9 mouse cellular contexts compared by ENCODE assay signal in genomic region chr2:168016951-168017391, GRCm38 (mm10). TPM values are rescaled to one million over a fixed set of nuclear protein-coding genes. Genes with fewer than 3 reads are reported as not detected.
DNase-seq lines count a peak whose midpoint lies in the region; ATAC-seq and TF ChIP-seq lines count a peak whose summit lies in the region.
"Had no signal": no experiment of that assay in that cellular context is flagged by ENCODE, and none has a peak within 500 bp of the region (broad histone marks: within the 10 kb centered on the region; RNA-seq: fewer than 3 reads in every experiment).

No protein-coding gene starts in this region.

- intact Hi-C loops in heart, postnatal 10 days (cut with DNase I) = loop anchor here (5.0 kb wide), 1 partner anchor 65 kb away; the partner anchor contains the start of gene Pard6b

- peak; percentile 68 for DNase-seq in forebrain, embryonic 10.5 days (ENCODE audit: extremely low spot score, low spot score)
- DNase-seq in T-cell, adult 2 months (ENCODE audit: low spot score) = peak; percentile 54
- peak; percentile 55 to 77 for DNase-seq in cerebellum, postnatal 4 days (ENCODE audit: low spot score in 2 of 2)
- peak; percentile 81 to 89 for DNase-seq in heart, postnatal 10 days
- peak; percentile 27 to 82 for DNase-seq in layer of hippocampus, adult 2 months (ENCODE audit: low spot score in 2 of 2)
- DNase-seq in lung, postnatal 36 days = peak; percentile 93
- peak; percentile 70 to 85 for DNase-seq in spleen, postnatal 10 days (ENCODE audit: low spot score in 2 of 2)

- peaks cover 11% of the 10 kb centered on the region for H3K4me1 ChIP-seq in forebrain, embryonic 10.5 days
- no peaks in the 10 kb centered on the region for H3K4me1 ChIP-seq in forebrain, embryonic 12.5 days

- peak; percentile 83 for TF ChIP-seq CTCF in layer of hippocampus, adult 2 months (conservative IDR thresholded peaks at IDR 0.05)

- H3K27me3 ChIP-seq in forebrain, embryonic 10.5 days (ENCODE audit: poor library complexity, severe bottlenecking) = no peaks in the 10 kb centered on the region
- H3K27me3 ChIP-seq in forebrain, embryonic 12.5 days = no peaks in the 10 kb centered on the region
- H3K27me3 ChIP-seq: megakaryocyte, embryonic 14.5 days had no signal

- no peaks in the 10 kb centered on the region for H3K36me3 ChIP-seq in forebrain, embryonic 10.5 days (replicated peaks)
- H3K36me3 ChIP-seq in forebrain, embryonic 12.5 days (replicated peaks) = no peaks in the 10 kb centered on the region

- ATAC-seq in forebrain, embryonic 12.5 days (ENCODE audit: low FRiP score) = no peak

- no peak overlapping the region for H3K4me2 ChIP-seq in forebrain, embryonic 12.5 days

- H3K27ac ChIP-seq in forebrain, embryonic 10.5 days = no peak overlapping the region
- no peak overlapping the region for H3K27ac ChIP-seq in forebrain, embryonic 12.5 days
- no peak overlapping the region for H3K27ac ChIP-seq in layer of hippocampus, adult 2 months

- 43% methylated on average over 5 of the region's 5 CpGs for WGBS in forebrain, embryonic 10.5 days
- WGBS in forebrain, embryonic 12.5 days = 30% methylated on average over 5 of the region's 5 CpGs

- no peak overlapping the region for H3K4me3 ChIP-seq in forebrain, embryonic 10.5 days
- H3K4me3 ChIP-seq in forebrain, embryonic 12.5 days (replicated peaks) = no peak overlapping the region
- no peak overlapping the region for H3K4me3 ChIP-seq in layer of hippocampus, adult 2 months
- H3K4me3 ChIP-seq: megakaryocyte, embryonic 14.5 days had no signal

- H3K9ac ChIP-seq in forebrain, embryonic 12.5 days = no peak overlapping the region

- H3K9me3 ChIP-seq in forebrain, embryonic 10.5 days = no peaks in the 10 kb centered on the region
- H3K9me3 ChIP-seq in forebrain, embryonic 12.5 days = no peaks in the 10 kb centered on the region
- H3K9me3 ChIP-seq: megakaryocyte, embryonic 14.5 days had no signal

RNA-seq across cellular contexts. Expression of gene Ripor3, which starts 6.6 kb away (rescaled TPM):
- 0.59 and 0.93 TPM in 2 replicates for polyA plus RNA-seq in forebrain, embryonic 10.5 days (2016; fragmentation: Nextera tagmentation; extraction: Ambion mirVana)
- 0.24 and 0.82 TPM in 2 replicates for polyA plus RNA-seq in forebrain, embryonic 12.5 days (2016; fragmentation: Nextera tagmentation; extraction: Ambion mirVana)
- total RNA-seq in heart, postnatal 10 days (2021) = under 1 TPM; 0.91 to 0.97 TPM
- total RNA-seq in layer of hippocampus, adult 2 months (2021) = under 1 TPM; 0.29 to 0.31 TPM
